Mouse (Mus musculus): ENCODE measurements around the gene AC124108.1. TPM values are rescaled to one million over a fixed set of nuclear protein-coding genes. Genes with fewer than 3 reads are reported as not detected.

Gene AC124108.1
- polyA plus RNA-seq, 1 experiment = not detected

- no peak overlapping the region for H3K27ac ChIP-seq (ENCODE audit: control insufficient read depth, insufficient read depth, low read depth, low read length, poor library complexity)
- WGBS = 33% methylated on average over 2 of the region's 2 CpGs
- TF ChIP-seq POLR2A (IDR thresholded peaks at IDR 0.05; ENCODE audit: borderline replicate concordance, control insufficient read depth, low read depth, low read length) (no peak), CTCF (IDR thresholded peaks at IDR 0.05; ENCODE audit: control insufficient read depth, insufficient read depth, low read length) (no peak)
- no peaks in the 10 kb centered on the region for H3K4me1 ChIP-seq (ENCODE audit: control insufficient read depth, insufficient read depth, low read length)
- H3K4me3 ChIP-seq (replicated peaks; ENCODE audit: control insufficient read depth, low read depth, low read length) = no peak overlapping the region
Measured at GRCm38 (mm10) chr1:132171619-132172018, 19.6 kb upstream of the AC124108.1 start.

DNA sequence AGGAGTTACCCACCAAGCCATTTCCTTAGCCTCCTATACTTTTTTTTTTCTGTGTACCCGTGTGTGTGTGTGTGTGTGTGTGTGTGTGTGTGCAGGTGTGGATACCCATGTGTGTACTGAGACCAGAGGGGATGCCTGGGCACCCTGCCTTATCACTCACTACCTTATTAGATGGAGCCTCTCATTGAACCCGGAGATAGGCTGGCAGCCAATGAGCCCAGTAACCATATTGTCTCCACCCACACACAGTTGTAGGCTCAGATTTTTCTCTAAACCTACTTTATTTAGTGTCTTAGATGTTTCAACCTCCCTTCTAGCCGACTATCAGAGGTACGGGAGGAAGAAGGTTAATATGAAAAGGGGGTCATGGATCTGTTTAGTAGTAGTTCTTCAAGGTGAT, 5.0 kb upstream of the AC124108.1 start:
- WGBS = 71% methylated on average over 4 of the region's 4 CpGs
- TF ChIP-seq CTCF (IDR thresholded peaks at IDR 0.05; ENCODE audit: control insufficient read depth, insufficient read depth, low read length) (no peak), POLR2A (IDR thresholded peaks at IDR 0.05; ENCODE audit: borderline replicate concordance, control insufficient read depth, low read depth, low read length) (no peak)
- Histone ChIP-seq H3K4me1 (ENCODE audit: control insufficient read depth, insufficient read depth, low read length) (no peaks in the 10 kb centered on the region), H3K4me3 (replicated peaks; ENCODE audit: control insufficient read depth, low read depth, low read length) (no peak overlapping the region), H3K27ac (ENCODE audit: control insufficient read depth, insufficient read depth, low read depth, low read length, poor library complexity) (no peak overlapping the region)

DNA sequence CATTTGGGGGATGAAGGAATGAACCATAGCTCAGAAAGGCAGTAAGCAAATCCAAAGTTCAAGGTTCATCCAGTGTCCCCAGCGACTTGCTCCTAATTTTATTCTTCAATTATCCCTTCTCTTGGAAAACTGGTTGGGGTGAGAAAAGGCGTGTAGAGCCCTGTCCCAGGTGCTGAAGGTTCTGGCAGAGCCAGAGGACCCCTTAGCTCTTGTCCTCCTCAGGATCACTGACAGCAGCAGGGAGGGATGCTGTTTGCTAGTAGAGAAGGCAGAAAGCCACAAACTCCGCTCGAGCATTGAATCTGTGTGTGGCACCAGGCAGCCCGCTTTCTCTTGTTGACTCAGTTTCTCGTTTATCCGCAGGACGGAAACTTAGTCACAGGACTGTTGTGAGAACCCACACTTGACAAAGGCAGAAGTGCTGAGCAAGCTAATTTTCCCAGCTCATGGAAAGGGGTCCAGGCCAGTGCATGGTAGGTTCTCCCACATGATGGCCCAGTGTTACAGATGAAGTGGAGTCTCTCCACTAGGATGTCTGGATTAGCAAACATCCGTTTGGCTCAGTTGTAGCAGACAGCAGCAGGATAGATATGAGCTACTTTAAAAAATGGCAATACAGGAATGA, 2.7 kb upstream of the AC124108.1 start:
- TF ChIP-seq CTCF (IDR thresholded peaks at IDR 0.05; ENCODE audit: control insufficient read depth, insufficient read depth, low read length) (no peak), POLR2A (IDR thresholded peaks at IDR 0.05; ENCODE audit: borderline replicate concordance, control insufficient read depth, low read depth, low read length) (no peak)
- Histone ChIP-seq H3K27ac (ENCODE audit: control insufficient read depth, insufficient read depth, low read depth, low read length, poor library complexity) (no peak overlapping the region), H3K4me1 (ENCODE audit: control insufficient read depth, insufficient read depth, low read length) (no peaks in the 10 kb centered on the region), H3K4me3 (replicated peaks; ENCODE audit: control insufficient read depth, low read depth, low read length) (no peak overlapping the region)
- WGBS = 44% methylated on average over 9 of the region's 9 CpGs

- TF ChIP-seq POLR2A (IDR thresholded peaks at IDR 0.05; ENCODE audit: borderline replicate concordance, control insufficient read depth, low read depth, low read length) (no peak), CTCF (IDR thresholded peaks at IDR 0.05; ENCODE audit: control insufficient read depth, insufficient read depth, low read length) (no peak)
- H3K4me3 ChIP-seq (replicated peaks; ENCODE audit: control insufficient read depth, low read depth, low read length) = no peak overlapping the region
- WGBS = 5% methylated on average over 4 of the region's 4 CpGs
Measured at GRCm38 (mm10) chr1:132189231-132189630, 2.0 kb upstream of the AC124108.1 start.

GRCm38 (mm10) chr1:132190040-132190513, 1.2 kb upstream of the AC124108.1 start:
- WGBS = 3% methylated on average over 50 of the region's 50 CpGs
- TF ChIP-seq CTCF (IDR thresholded peaks at IDR 0.05; ENCODE audit: control insufficient read depth, insufficient read depth, low read length) (no peak), POLR2A (IDR thresholded peaks at IDR 0.05; ENCODE audit: borderline replicate concordance, control insufficient read depth, low read depth, low read length) (no peak)

More at GRCm38 (mm10) chr1:132189231-132189630, 2.0 kb upstream of the AC124108.1 start:
- Histone ChIP-seq H3K27ac (ENCODE audit: control insufficient read depth, insufficient read depth, low read depth, low read length, poor library complexity) (no peak overlapping the region), H3K4me1 (ENCODE audit: control insufficient read depth, insufficient read depth, low read length) (no peaks in the 10 kb centered on the region)

GRCm38 (mm10) chr1:132190621-132191092, 600 bp upstream of the AC124108.1 start:
- no peaks in the 10 kb centered on the region for H3K4me1 ChIP-seq (ENCODE audit: control insufficient read depth, insufficient read depth, low read length)
- WGBS = 2% methylated on average over 62 of the region's 62 CpGs
- TF ChIP-seq CTCF (IDR thresholded peaks at IDR 0.05; ENCODE audit: control insufficient read depth, insufficient read depth, low read length) = no peak
- TF ChIP-seq POLR2A (IDR thresholded peaks at IDR 0.05; ENCODE audit: borderline replicate concordance, control insufficient read depth, low read depth, low read length) = no peak
- no peak overlapping the region; the same call in 1 of the 2 replicates for H3K27ac ChIP-seq (ENCODE audit: control insufficient read depth, insufficient read depth, low read depth, low read length, poor library complexity)
- H3K4me3 ChIP-seq (replicated peaks; ENCODE audit: control insufficient read depth, low read depth, low read length) = no peak overlapping the region

More at GRCm38 (mm10) chr1:132190040-132190513, 1.2 kb upstream of the AC124108.1 start:
- Histone ChIP-seq H3K27ac (ENCODE audit: control insufficient read depth, insufficient read depth, low read depth, low read length, poor library complexity) (no peak overlapping the region), H3K4me1 (ENCODE audit: control insufficient read depth, insufficient read depth, low read length) (no peaks in the 10 kb centered on the region), H3K4me3 (replicated peaks; ENCODE audit: control insufficient read depth, low read depth, low read length) (no peak overlapping the region)

DNA sequence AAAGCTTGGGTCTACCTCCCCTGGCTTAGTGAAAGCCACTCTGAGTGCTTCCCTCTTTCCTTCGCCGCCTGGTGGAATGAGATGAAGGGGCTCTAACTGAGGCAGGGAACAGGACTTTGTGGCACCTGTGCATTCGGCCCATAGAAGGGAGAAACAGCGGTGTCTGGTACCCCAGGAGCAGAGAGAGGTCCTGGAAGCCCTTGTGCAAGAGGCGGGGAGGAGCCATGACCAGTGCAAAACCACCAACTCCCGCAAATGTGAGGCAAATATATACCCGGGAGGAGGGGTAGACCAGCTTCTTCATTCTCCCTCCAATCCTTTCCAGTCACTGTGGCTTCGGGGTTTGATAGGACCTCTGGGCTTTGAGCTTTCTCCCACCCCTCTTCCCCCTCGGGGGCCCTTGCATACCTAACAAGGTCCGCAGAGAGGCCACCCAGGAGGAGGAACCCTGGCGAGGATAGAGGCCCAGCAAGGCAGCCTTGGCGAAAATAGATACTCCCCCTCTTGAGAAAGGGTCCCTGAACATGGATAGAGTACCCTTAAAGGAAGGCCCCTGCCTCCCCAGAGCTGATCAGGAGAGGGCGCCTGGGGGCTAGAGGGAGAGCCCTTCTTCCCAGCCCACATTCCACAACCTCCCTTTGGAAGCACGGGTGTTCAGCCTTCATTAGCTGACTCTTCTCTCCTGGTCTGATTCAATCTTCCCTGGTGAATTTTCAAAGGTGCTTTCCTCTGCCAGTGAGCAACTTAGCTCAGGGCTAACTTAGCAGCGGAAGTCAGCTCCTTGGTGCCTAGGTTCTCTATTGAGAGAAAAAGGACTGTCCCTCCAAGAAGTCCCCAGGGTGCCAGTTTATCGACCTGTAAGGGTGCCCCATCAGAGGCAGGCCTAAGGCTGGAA, 776 bp downstream of the AC124108.1 start:
- TF ChIP-seq CTCF (IDR thresholded peaks at IDR 0.05; ENCODE audit: control insufficient read depth, insufficient read depth, low read length) = no peak
- TF ChIP-seq POLR2A (IDR thresholded peaks at IDR 0.05; ENCODE audit: borderline replicate concordance, control insufficient read depth, low read depth, low read length) = no peak
- no peak overlapping the region for H3K27ac ChIP-seq (ENCODE audit: control insufficient read depth, insufficient read depth, low read depth, low read length, poor library complexity)
- no peaks in the 10 kb centered on the region for H3K4me1 ChIP-seq (ENCODE audit: control insufficient read depth, insufficient read depth, low read length)
- 27% methylated on average over 16 of the region's 16 CpGs for WGBS
- H3K4me3 ChIP-seq (replicated peaks; ENCODE audit: control insufficient read depth, low read depth, low read length) = no peak overlapping the region

GRCm38 (mm10) chr1:132193806-132194205, 2.5 kb downstream of the AC124108.1 start:
- H3K4me1 ChIP-seq (ENCODE audit: control insufficient read depth, insufficient read depth, low read length) = no peaks in the 10 kb centered on the region
- no peak overlapping the region for H3K27ac ChIP-seq (ENCODE audit: control insufficient read depth, insufficient read depth, low read depth, low read length, poor library complexity)
- TF ChIP-seq POLR2A (IDR thresholded peaks at IDR 0.05; ENCODE audit: borderline replicate concordance, control insufficient read depth, low read depth, low read length) = no peak
- WGBS = 74% methylated on average over 3 of the region's 3 CpGs
- H3K4me3 ChIP-seq (replicated peaks; ENCODE audit: control insufficient read depth, low read depth, low read length) = no peak overlapping the region
